Mouse (Mus musculus) large intestine, adult 2 months (tissue): ENCODE data around the gene Gatad2a. TPM values are rescaled to one million over a fixed set of nuclear protein-coding genes. Genes with fewer than 3 reads are reported as not detected.

Source experiments
- polyA plus RNA-seq: library from polyadenylated mRNA; depleted of rRNA; stranded (reverse); fragments of >200 nt; gene quantifications from 2 replicates; pipeline ENCODE4 v1.2.3, GENCODE M21; 2012; rRNA removed

The Gatad2a gene
- polyA plus RNA-seq, 1 experiment = 45.2 TPM

Other genes starting within 250 kb of the Gatad2a start
- gene Zfp963, start 246.4 kb downstream of the Gatad2a start, polyA plus RNA-seq = 1.4 and 2.5 TPM in 2 replicates
- 1.2 TPM in 1 of 2 replicates, not detected in the other for gene Gm20422, start 221.5 kb downstream of the Gatad2a start, polyA plus RNA-seq
- gene Atp13a1, start 205.2 kb downstream of the Gatad2a start, polyA plus RNA-seq = 69.2 and 102 TPM in 2 replicates
- gene Zfp866, start 205.2 kb downstream of the Gatad2a start, polyA plus RNA-seq = 6.0 and 8.5 TPM in 2 replicates
- 31.3 and 46.0 TPM in 2 replicates for gene Gmip, start 187.7 kb downstream of the Gatad2a start, polyA plus RNA-seq
- gene Lpar2, start 174.0 kb downstream of the Gatad2a start, polyA plus RNA-seq = 1.1 and 2.0 TPM in 2 replicates
- gene Pbx4, start 163.9 kb downstream of the Gatad2a start, polyA plus RNA-seq = 3.3 and 6.5 TPM in 2 replicates
- gene Cilp2, start 108.7 kb downstream of the Gatad2a start, polyA plus RNA-seq = 0.03 and 0.07 TPM in 2 replicates
- 0.64 and 0.66 TPM in 2 replicates for gene Tssk6, start 94.2 kb downstream of the Gatad2a start, polyA plus RNA-seq
- 111 and 119 TPM in 2 replicates for gene Ndufa13, start 93.8 kb downstream of the Gatad2a start, polyA plus RNA-seq
- gene Yjefn3, start 93.7 kb downstream of the Gatad2a start, polyA plus RNA-seq = 1.1 and 1.8 TPM in 2 replicates
- gene Mau2, start 46.4 kb upstream of the Gatad2a start, polyA plus RNA-seq = 52.0 and 84.9 TPM in 2 replicates
- 10.8 and 11.1 TPM in 2 replicates for gene Sugp1, start 46.4 kb upstream of the Gatad2a start, polyA plus RNA-seq
- gene Tm6sf2, start 76.5 kb upstream of the Gatad2a start, polyA plus RNA-seq = 458 and 745 TPM in 2 replicates
- 0.42 and 0.70 TPM in 2 replicates for gene Hapln4, start 87.1 kb upstream of the Gatad2a start, polyA plus RNA-seq
- 0.06 and 0.10 TPM in 2 replicates for gene Ncan, start 124.5 kb upstream of the Gatad2a start, polyA plus RNA-seq
- 23.2 and 25.3 TPM in 2 replicates for gene Nr2c2ap, start 134.9 kb upstream of the Gatad2a start, polyA plus RNA-seq
- 22.5 and 32.6 TPM in 2 replicates for gene Rfxank, start 142.8 kb upstream of the Gatad2a start, polyA plus RNA-seq
- gene Borcs8, start 143.1 kb upstream of the Gatad2a start, polyA plus RNA-seq = 69.2 and 73.2 TPM in 2 replicates
- gene Mef2b, start 143.3 kb upstream of the Gatad2a start, polyA plus RNA-seq = 3.0 and 4.9 TPM in 2 replicates
- 52.9 and 69.2 TPM in 2 replicates for gene Tmem161a, start 176.0 kb upstream of the Gatad2a start, polyA plus RNA-seq
- gene Slc25a42, start 215.9 kb upstream of the Gatad2a start, polyA plus RNA-seq = 15.5 and 23.1 TPM in 2 replicates
- gene Sugp2, start 237.8 kb upstream of the Gatad2a start, polyA plus RNA-seq = 20.2 and 28.8 TPM in 2 replicates
- 13.6 and 15.2 TPM in 2 replicates for gene Armc6, start 238.1 kb upstream of the Gatad2a start, polyA plus RNA-seq